Mouse (Mus musculus) 3T3-L1 (cell line): ENCODE results near the gene Ttf1.
A peak's percentile ranks its signal among the peaks of the same experiment; 100 is the strongest.

ENCODE experiments used
- DNase-seq: peaks from one replicate; pipeline ENCODE4 v3.0.0-alpha.2; 2015; ENCODE audit warnings: low read depth, low spot score

Gene Ttf1

DNA sequence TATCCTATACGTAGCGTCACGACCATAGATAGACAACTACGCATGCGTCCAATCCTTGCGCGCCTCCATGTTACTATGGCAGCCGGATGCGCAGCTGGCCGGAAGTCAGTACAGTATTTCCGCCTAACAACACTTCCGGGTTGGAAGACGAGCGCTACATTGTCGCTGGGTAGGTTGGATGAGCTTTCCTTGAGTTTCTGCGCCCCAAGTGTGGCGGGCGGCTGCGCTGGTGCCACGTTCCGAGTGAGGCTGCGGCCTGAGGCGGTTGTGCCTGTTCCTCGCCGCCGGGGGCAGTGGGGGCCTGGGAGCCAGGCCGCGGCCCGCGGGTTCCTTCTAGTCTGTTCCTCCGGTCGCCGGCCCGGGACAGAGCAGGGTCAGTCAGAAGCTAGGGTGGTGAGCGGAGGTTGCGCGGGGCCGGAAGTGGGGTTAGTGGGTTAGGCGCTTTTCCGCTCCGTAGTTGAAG is at the start of gene Ttf1:
TSS of gene Ttf1 (plus strand) at position 128 of the 463 bp plus-strand sequence.
- peak; percentile 97 for DNase-seq

DNA sequence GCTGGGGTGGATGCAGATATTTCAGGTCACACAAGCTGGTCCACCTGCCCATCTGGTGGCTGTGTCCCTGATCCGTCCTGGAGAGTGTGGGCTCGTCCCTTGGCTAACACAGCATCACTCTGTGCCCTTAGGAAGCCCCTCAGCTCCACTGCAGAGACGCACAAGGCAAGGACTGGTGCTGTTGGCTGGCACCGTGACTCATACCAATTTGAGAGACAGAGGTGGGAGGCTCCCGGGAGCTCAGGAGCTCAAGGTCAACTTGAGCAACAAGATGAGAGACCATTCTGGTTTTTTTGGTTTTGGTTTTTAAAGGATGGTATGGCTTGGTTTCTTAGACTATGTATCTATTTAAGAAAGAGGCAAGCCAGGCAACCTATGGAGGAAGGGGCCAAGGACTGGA is 47.5 kb upstream of the Ttf1 start:
- DNase-seq = no peak

- DNase-seq = no peak
Observed at GRCm38 (mm10) chr2:29016599-29017587, 43.2 kb upstream of the Ttf1 start.

DNA sequence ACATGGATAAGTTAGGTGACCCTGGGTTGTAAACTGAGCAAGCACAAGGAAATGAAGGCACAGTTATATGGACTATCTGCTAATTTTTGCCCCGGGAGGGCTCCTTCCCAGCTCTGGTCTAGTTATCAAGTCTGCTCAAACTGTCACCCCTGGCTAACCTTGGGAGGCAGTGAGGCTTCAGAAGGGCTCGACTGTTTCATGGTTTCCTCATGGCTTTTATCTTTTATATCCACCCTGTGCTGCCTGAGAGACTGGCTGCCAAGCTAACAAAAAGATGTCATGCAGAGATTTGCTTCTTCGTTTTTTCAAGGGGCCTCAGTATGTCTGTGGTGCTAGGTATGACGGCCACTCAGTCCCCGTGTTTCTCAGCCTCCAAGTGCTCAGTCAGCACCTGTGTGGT is 41.4 kb upstream of the Ttf1 start:
- no peak for DNase-seq

- DNase-seq = no peak
Observed at GRCm38 (mm10) chr2:29021025-29021424, 39.0 kb upstream of the Ttf1 start.

- no peak for DNase-seq
Observed at GRCm38 (mm10) chr2:29023001-29023400, 37.1 kb upstream of the Ttf1 start.

- DNase-seq = peak; percentile 11
Observed at GRCm38 (mm10) chr2:29025284-29025683, 34.8 kb upstream of the Ttf1 start.

DNA sequence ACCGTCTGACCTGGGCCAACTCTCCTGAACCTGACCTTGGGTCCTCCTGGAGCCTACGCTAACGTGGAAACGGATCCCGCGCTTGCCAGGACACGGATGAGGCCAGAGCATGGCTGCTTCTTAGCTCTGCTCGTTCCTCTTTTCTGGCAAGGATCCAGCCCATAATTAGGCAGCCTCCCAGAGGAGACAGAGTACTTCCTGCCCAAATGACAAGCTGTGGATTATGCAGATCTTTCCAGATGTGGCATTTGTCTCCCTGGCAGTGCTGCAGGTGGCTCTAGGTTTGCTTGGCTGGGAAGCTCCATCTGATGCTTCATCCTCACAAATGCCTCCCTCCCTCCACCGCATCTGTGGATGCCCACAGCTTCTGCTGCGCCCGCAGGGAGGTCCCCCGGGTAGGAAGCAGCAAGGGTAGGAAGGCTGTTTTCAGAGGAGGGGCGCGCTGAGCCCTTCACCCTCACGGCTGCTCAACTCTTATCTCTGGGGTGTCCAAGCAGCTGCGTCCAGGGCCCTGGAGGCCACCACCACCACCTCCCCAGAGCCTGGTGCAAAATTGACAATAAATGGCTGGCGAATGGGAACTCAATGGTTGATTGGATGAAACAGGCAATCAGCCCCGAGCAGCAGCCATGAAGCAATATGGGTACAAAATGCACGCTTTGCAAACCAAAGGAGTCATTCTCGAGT is 29.9 kb upstream of the Ttf1 start:
- no peak for DNase-seq

DNA sequence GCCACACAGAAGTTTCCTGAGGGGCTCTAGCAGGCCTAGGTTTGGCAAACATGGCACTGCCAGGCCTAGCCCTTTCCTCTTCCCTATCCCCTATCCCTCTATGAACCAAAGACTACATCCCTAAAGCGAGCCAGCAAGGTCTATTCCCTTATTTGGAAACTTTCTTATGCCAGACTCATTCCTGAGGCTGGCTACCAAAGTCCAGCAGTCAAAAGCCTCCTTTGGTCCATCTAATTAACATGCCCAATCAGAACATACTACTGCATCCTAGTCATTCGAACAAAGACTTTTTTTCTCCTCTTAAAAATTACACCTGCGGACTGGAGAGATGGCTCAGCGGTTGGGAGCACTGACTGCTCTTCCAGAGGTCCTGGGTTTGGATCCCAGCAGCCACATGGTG is 28.1 kb upstream of the Ttf1 start:
- no peak for DNase-seq

DNA sequence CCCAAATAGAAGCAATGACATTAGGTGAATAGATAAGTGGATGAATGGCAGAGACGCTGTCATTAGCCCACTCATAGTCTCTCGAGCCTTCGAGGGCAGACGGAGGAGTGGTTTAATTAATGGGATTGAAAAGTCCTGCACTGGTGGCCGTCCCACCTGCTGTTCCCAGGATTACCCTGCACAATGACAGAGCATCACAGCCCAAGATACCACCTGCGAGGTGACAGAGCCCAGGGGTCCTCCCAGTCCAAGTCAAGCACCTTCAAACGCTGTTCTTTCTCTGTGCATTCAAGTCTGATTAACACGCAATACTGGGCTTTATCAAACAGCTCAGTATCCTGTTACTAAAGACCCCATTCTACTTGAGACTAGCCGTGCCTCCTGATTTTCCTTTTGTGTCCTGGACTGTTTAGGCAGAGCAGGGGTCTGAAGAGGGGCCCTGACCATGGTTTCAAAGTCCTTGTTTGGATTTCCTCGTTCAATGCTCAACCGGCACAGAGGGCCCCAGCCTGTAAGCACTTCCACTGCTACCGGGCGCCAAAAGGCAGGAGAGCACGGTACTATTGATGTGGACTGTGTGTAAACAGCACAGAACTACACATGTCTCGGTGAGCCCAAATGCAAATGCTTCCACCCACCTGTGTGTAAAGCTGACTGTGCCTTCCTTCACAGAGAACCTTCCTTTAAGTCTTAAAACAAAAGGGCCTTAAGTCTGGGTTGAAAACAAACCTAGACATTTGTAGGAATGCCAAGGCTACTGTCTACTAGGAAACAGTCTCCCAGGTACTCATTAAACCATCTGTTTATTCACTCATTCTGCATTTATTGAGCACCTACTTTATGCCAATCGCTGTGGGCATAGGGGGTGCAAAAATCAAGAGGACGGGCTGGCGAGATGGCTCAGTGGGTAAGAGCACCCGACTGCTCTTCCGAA is 25.3 kb upstream of the Ttf1 start:
- no peak for DNase-seq

GRCm38 (mm10) chr2:29035698-29036097 is 24.4 kb upstream of the Ttf1 start:
- DNase-seq = no peak

DNA sequence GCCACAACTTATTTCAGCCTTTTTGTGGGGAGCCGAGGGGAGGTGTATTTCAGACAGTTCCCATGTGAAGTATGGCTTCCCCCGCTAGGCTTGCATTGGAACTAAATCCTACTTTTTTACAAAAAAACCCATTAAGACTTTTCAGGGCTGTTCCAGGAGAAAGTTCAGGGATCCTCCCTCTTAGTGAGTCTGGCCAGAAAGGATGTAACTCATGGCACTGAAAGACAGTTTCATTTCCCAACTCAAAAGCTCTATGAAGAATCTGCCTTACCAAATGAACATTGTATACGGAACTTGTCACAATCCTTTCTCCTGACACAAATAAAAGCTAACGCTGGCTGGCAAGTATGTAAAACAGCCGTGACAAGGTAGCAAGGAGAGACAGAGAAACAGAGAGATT is 20.3 kb upstream of the Ttf1 start:
- no peak for DNase-seq

- no peak for DNase-seq
Observed at GRCm38 (mm10) chr2:29040594-29041476, 19.2 kb upstream of the Ttf1 start.

DNA sequence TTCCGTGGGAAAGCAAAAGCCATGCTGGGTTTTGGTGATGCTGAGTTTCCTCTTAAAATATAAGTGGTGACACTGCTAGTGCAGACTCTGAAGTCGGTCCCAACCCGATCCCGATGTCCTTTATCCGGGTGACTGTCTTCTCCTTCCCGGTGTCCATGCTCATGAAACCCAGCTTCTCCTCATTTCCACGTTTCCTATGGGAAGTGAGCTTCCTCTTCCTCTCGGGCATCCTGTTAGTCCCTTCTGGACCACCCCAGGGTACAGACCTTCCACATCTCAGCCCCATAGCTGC is 18.6 kb upstream of the Ttf1 start:
- DNase-seq = no peak

DNA sequence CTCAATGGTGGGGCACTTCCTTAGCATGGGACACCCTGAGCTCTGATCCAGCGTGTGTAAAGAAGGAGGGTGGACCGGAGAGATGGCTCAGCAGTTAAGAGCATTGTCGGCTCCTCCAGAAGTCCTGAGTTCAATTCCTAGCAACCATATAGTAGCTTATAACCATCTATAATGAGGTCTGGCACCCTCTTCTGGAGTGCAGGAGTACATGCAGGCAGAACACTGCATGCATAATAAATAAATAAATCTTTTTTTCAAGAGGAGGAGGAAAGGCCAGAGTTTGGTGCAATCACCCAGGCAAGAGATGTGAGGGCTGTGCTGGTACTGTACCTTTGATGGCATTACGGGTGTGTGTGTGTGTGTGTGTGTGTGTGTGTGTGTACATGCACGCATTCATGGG is 17.9 kb upstream of the Ttf1 start:
- no peak for DNase-seq

GRCm38 (mm10) chr2:29046151-29046550 is 13.9 kb upstream of the Ttf1 start:
- no peak for DNase-seq

DNA sequence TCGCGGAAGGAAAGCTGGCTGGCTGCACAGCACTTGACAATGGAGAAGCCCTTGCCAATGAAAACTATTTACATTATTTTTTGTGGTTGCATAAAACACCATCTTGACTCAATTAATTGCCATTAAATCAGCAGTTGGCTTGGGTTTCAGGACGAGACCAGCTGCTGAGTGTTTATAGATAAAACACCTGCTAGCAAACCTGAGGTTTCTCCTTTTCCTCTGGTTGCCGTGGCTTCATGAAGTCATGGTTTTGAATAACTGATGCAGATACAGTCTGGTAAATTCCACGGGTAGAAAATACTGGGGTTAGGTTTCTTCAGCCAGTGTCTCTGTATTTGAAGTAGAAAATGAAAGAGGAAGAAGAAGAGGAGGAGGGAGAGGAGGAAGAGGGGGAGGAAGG is 8.1 kb upstream of the Ttf1 start:
- DNase-seq = no peak

DNA sequence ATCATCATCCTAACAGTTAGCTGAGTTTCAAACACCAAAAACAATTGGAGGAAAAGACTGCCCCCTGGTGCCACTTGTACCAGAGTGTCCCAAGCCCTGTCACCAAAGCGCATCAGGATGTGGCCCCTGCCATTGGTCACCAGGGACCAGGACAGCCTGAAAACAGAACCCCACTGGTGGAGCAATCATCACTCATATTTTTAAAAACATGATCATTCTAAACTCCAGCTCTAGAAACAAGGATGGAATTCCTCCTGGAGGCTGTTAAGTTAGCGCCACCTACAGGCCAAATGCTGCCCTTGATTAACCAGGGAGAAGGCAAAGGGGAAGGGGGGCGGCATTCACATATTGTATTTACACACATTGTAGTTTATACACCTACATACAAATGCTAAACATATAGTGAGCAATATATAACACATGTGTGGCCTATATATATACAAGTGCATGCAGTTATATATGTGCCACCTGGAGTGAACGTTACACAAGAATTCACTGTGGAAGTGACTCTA is 7.1 kb upstream of the Ttf1 start:
- DNase-seq = peak; percentile 68

DNA sequence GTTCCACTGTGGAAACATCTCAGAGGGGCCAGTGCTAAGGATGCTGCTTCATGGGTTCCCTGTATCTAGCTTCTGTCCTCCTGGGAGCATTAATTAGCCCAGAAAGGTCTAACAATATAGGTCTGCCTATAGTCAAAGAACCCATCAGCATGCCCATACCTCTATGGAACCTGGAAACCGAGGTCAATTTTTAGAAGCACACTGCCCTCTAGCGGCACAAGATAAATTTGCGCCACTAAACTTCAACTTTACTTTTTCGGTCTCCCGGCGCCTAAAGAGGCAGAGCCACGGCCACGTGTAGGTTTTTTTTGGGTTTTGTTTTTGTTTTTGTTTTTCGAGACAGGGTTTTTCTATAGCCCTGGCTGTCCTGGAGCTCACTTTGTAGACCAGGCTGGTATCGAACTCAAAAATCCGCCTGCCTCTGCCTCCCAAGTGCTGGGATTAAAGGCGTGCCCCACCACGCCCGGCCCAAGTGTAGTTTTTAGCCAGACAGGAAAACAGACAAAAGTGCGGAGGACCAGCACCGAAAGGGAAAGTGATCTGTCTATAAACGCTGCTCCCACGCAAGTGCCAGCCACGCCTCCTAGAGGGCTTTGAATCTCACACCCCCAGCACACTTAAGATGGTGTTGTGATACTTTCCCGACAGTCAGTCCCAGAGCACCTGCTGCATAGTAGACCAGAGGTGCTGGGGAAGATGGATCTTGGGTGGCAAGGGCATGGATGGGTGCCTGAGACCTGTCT is 6.1 kb upstream of the Ttf1 start:
- peak; percentile 80 for DNase-seq

DNA sequence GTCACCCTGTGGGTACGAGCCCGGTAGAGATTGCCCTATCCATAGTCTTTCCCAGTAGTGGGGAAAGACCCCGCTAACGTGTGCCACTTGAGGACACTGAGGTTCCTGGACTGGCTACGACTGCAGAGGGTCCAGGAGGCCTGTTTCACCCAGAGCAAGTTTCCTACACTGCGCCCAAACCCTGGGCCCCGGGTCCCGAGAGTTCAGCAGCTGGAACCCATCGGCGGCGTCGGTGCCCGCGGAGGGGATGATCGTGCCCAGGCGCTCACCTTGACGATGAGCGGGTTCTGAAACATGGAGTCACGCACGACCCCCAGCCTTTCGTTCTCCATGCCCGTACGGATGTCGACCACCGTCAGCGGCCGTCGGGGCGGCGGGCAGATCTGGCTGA is 5.5 kb upstream of the Ttf1 start:
- no peak for DNase-seq
